Mouse (Mus musculus): ENCODE data around the gene Gm20695. TPM values are rescaled to one million over a fixed set of nuclear protein-coding genes. Genes with fewer than 3 reads are reported as not detected.
"Not testable (repeated sequence)": the region's sequence is repeated elsewhere in the genome, so short reads cannot be mapped to it uniquely, and the experiment has no call there.

Gene Gm20695
- 1.1 and 1.3 TPM in 2 replicates for polyA plus RNA-seq (2015; fragmentation: Nextera tagmentation; extraction: Ambion mirVana)

- Histone ChIP-seq H3K9ac (replicated peaks; ENCODE audit: low read length) (peak within 1 kb of the TSS; percentile 91), H3K27me3 (ENCODE audit: insufficient read depth, low read length) (no peaks in the 10 kb centered on the region), H3K27ac (ENCODE audit: low read length) (peak within 1 kb of the TSS; percentile 93), H3K36me3 (ENCODE audit: insufficient read depth, low read length) (0 out of 2 replicates have a peak, but pooled peaks cover 3% of the 10 kb centered on the region), H3K4me3 (ENCODE audit: low read length) (peak within 1 kb of the TSS; percentile 72), H3K4me2 (replicated peaks; ENCODE audit: low read depth, low read length) (peak within 1 kb of the TSS; percentile 72), H3K9me3 (ENCODE audit: low read length) (no peaks in the 10 kb centered on the region), H3K4me1 (ENCODE audit: insufficient read depth, low read length) (peaks cover 12% of the 10 kb centered on the region)
- peak; percentile 99 for ATAC-seq (ENCODE audit: low FRiP score, low TSS enrichment)
- WGBS, result under 1% methylated on average over 86 of the region's 88 CpGs
These were observed at the start of gene Gm20695, which contains the start of gene Zfp597 for GRCm38 (mm10) chr16:3884201-3885064. Gene Gm20695, plus strand, starts transcription at chr16:3884648. Gene Zfp597, minus strand, starts transcription at chr16:3884561.

GRCm38 (mm10) chr16:3835461-3835860 lies 49.0 kb upstream of the Gm20695 start:
- ATAC-seq (ENCODE audit: low FRiP score, low TSS enrichment), result no peak
- Histone ChIP-seq H3K9ac (replicated peaks; ENCODE audit: low read length) (no peak overlapping the region), H3K36me3 (ENCODE audit: insufficient read depth, low read length) (no peaks in the 10 kb centered on the region), H3K4me1 (ENCODE audit: insufficient read depth, low read length) (no peaks in the 10 kb centered on the region), H3K27ac (ENCODE audit: low read length) (no peak overlapping the region), H3K4me3 (ENCODE audit: low read length) (no peak overlapping the region), H3K4me2 (replicated peaks; ENCODE audit: low read depth, low read length) (no peak overlapping the region), H3K9me3 (ENCODE audit: low read length) (no peaks in the 10 kb centered on the region), H3K27me3 (ENCODE audit: insufficient read depth, low read length) (no peaks in the 10 kb centered on the region)
- WGBS, result 73% methylated on average over 2 of the region's 2 CpGs

- peak; percentile 89 for ATAC-seq (ENCODE audit: low FRiP score, low TSS enrichment)
- H3K9ac ChIP-seq (replicated peaks; ENCODE audit: low read length), result no peak overlapping the region
- no peak overlapping the region for H3K27ac ChIP-seq (ENCODE audit: low read length)
- H3K9me3 ChIP-seq (ENCODE audit: low read length), result no peaks in the 10 kb centered on the region
- no peaks in the 10 kb centered on the region for H3K27me3 ChIP-seq (ENCODE audit: insufficient read depth, low read length)
- 36% methylated on average over 17 of the region's 17 CpGs for WGBS
- H3K36me3 ChIP-seq (ENCODE audit: insufficient read depth, low read length), result no peaks in the 10 kb centered on the region
- H3K4me2 ChIP-seq (replicated peaks; ENCODE audit: low read depth, low read length), result no peak overlapping the region
- no peak overlapping the region for H3K4me3 ChIP-seq (ENCODE audit: low read length)
- no peaks in the 10 kb centered on the region for H3K4me1 ChIP-seq (ENCODE audit: insufficient read depth, low read length)
These were observed 45.1 kb upstream of the Gm20695 start for GRCm38 (mm10) chr16:3839157-3839885.

- 29% methylated on average over 4 of the region's 4 CpGs for WGBS
- Histone ChIP-seq H3K9ac (replicated peaks; ENCODE audit: low read length) (no peak overlapping the region), H3K27me3 (ENCODE audit: insufficient read depth, low read length) (no peaks in the 10 kb centered on the region), H3K36me3 (ENCODE audit: insufficient read depth, low read length) (no peaks in the 10 kb centered on the region), H3K4me3 (ENCODE audit: low read length) (no peak overlapping the region), H3K9me3 (ENCODE audit: low read length) (no peaks in the 10 kb centered on the region), H3K4me1 (ENCODE audit: insufficient read depth, low read length) (peaks cover 5% of the 10 kb centered on the region), H3K27ac (ENCODE audit: low read length) (no peak overlapping the region), H3K4me2 (replicated peaks; ENCODE audit: low read depth, low read length) (no peak overlapping the region)
- ATAC-seq (ENCODE audit: low FRiP score, low TSS enrichment), result no peak
These were observed 41.5 kb upstream of the Gm20695 start for GRCm38 (mm10) chr16:3842989-3843388.

- Histone ChIP-seq H3K4me3 (ENCODE audit: low read length) (no peak overlapping the region), H3K9ac (replicated peaks; ENCODE audit: low read length) (no peak overlapping the region), H3K27ac (ENCODE audit: low read length) (no peak overlapping the region), H3K4me1 (ENCODE audit: insufficient read depth, low read length) (peaks cover 7% of the 10 kb centered on the region), H3K9me3 (ENCODE audit: low read length) (no peaks in the 10 kb centered on the region), H3K36me3 (ENCODE audit: insufficient read depth, low read length) (no peaks in the 10 kb centered on the region), H3K27me3 (ENCODE audit: insufficient read depth, low read length) (no peaks in the 10 kb centered on the region), H3K4me2 (replicated peaks; ENCODE audit: low read depth, low read length) (no peak overlapping the region)
- WGBS, result 80% methylated on average over 1 of the region's 1 CpGs
- ATAC-seq (ENCODE audit: low FRiP score, low TSS enrichment), result no peak
These were observed 40.7 kb upstream of the Gm20695 start for GRCm38 (mm10) chr16:3843796-3844195.

GRCm38 (mm10) chr16:3846711-3847518 lies 37.5 kb upstream of the Gm20695 start, which contains the start of gene Zfp174:
Gene Zfp174, plus strand, starts transcription at chr16:3847268.
- WGBS, result 3% methylated on average over 38 of the region's 38 CpGs
- ATAC-seq (ENCODE audit: low FRiP score, low TSS enrichment), result peak; percentile 100

GRCm38 (mm10) chr16:3847871-3848270 lies 36.6 kb upstream of the Gm20695 start:
- Histone ChIP-seq H3K4me3 (ENCODE audit: low read length) (peak overlapping the region; percentile 78), H3K9me3 (ENCODE audit: low read length) (no peaks in the 10 kb centered on the region), H3K36me3 (ENCODE audit: insufficient read depth, low read length) (no peaks in the 10 kb centered on the region), H3K9ac (replicated peaks; ENCODE audit: low read length) (peak overlapping the region; percentile 77), H3K4me2 (replicated peaks; ENCODE audit: low read depth, low read length) (peak overlapping the region; percentile 76), H3K4me1 (ENCODE audit: insufficient read depth, low read length) (peaks cover 7% of the 10 kb centered on the region), H3K27me3 (ENCODE audit: insufficient read depth, low read length) (no peaks in the 10 kb centered on the region), H3K27ac (ENCODE audit: low read length) (no peak overlapping the region)
- WGBS, result 70% methylated on average over 4 of the region's 4 CpGs
- no peak for ATAC-seq (ENCODE audit: low FRiP score, low TSS enrichment)

More at GRCm38 (mm10) chr16:3846711-3847518, 37.5 kb upstream of the Gm20695 start, which contains the start of gene Zfp174:
- H3K9ac ChIP-seq (replicated peaks; ENCODE audit: low read length), result peak within 1 kb of the TSS; percentile 77
- H3K36me3 ChIP-seq (ENCODE audit: insufficient read depth, low read length), result no peaks in the 10 kb centered on the region
- H3K27ac ChIP-seq (ENCODE audit: low read length), result peak within 1 kb of the TSS; percentile 32
- peak within 1 kb of the TSS; percentile 78 for H3K4me3 ChIP-seq (ENCODE audit: low read length)
- peak within 1 kb of the TSS; percentile 76 for H3K4me2 ChIP-seq (replicated peaks; ENCODE audit: low read depth, low read length)
- H3K4me1 ChIP-seq (ENCODE audit: insufficient read depth, low read length), result peaks cover 7% of the 10 kb centered on the region
- H3K27me3 ChIP-seq (ENCODE audit: insufficient read depth, low read length), result no peaks in the 10 kb centered on the region
- H3K9me3 ChIP-seq (ENCODE audit: low read length), result no peaks in the 10 kb centered on the region

GRCm38 (mm10) chr16:3848416-3848815 lies 36.0 kb upstream of the Gm20695 start:
- H3K27me3 ChIP-seq (ENCODE audit: insufficient read depth, low read length), result no peaks in the 10 kb centered on the region
- H3K9me3 ChIP-seq (ENCODE audit: low read length), result no peaks in the 10 kb centered on the region
- no peak overlapping the region for H3K4me3 ChIP-seq (ENCODE audit: low read length)
- no peak overlapping the region for H3K4me2 ChIP-seq (replicated peaks; ENCODE audit: low read depth, low read length)
- peaks cover 7% of the 10 kb centered on the region for H3K4me1 ChIP-seq (ENCODE audit: insufficient read depth, low read length)
- no peak for ATAC-seq (ENCODE audit: low FRiP score, low TSS enrichment)
- no peaks in the 10 kb centered on the region for H3K36me3 ChIP-seq (ENCODE audit: insufficient read depth, low read length)
- no peak overlapping the region for H3K27ac ChIP-seq (ENCODE audit: low read length)
- H3K9ac ChIP-seq (replicated peaks; ENCODE audit: low read length), result no peak overlapping the region
- WGBS, result 81% methylated on average over 3 of the region's 3 CpGs

GRCm38 (mm10) chr16:3851301-3851700 lies 33.1 kb upstream of the Gm20695 start:
- 84% methylated on average over 13 of the region's 13 CpGs for WGBS
- H3K4me1 ChIP-seq (ENCODE audit: insufficient read depth, low read length), result peaks cover 15% of the 10 kb centered on the region
- not testable (repeated sequence) for ATAC-seq (ENCODE audit: low FRiP score, low TSS enrichment); H3K27ac ChIP-seq (ENCODE audit: low read length); H3K4me3 ChIP-seq (ENCODE audit: low read length); H3K4me2 ChIP-seq (replicated peaks; ENCODE audit: low read depth, low read length); H3K9ac ChIP-seq (replicated peaks; ENCODE audit: low read length); H3K36me3 ChIP-seq (ENCODE audit: insufficient read depth, low read length); H3K9me3 ChIP-seq (ENCODE audit: low read length); H3K27me3 ChIP-seq (ENCODE audit: insufficient read depth, low read length)
